Mouse (Mus musculus): ENCODE results near the gene Htatip2.

GRCm38 (mm10) chr7:49762605-49763004 is 3.7 kb downstream of the Htatip2 start:
- TF ChIP-seq CTCF (IDR thresholded peaks at IDR 0.05; ENCODE audit: low read depth) (no peak), EP300 (optimal IDR thresholded peaks at IDR 0.05) (no peak)
